Mouse (Mus musculus) olfactory bulb, adult 2 months (tissue): ENCODE data around the gene Spata17.

Source experiments
- CTCF ChIP-seq: fragments of 200-500 bp; IDR thresholded peaks from 2 replicates; pipeline ENCODE4 v1.5.1; 2012; ENCODE audit warnings: low read depth, mild to moderate bottlenecking, low read length, moderate library complexity; ENCODE audit not compliant: insufficient read depth
- POLR2A ChIP-seq: fragments of 200-500 bp; IDR thresholded peaks from 2 replicates; pipeline ENCODE4 v1.6.1; 2012; ENCODE audit warnings: mild to moderate bottlenecking, low read depth, low read length, moderate library complexity; ENCODE audit not compliant: insufficient read depth

- no peak for TF ChIP-seq CTCF
- no peak for TF ChIP-seq POLR2A
Observed at GRCm38 (mm10) chr1:187155658-187156057, 59.6 kb downstream of the Spata17 start.
